Mouse (Mus musculus) embryonic facial prominence, embryonic 14.5 days (tissue): ENCODE data around the gene Ccdc190. TPM values are rescaled to one million over a fixed set of nuclear protein-coding genes. Genes with fewer than 3 reads are reported as not detected.

Experiments
- ATAC-seq: fragments of 200-750 bp; cut with Nextera tagmentation; 2 replicates; pipeline ENCODE4 v1.8.0; 2017; ENCODE audit warnings: low read depth, moderate number of reproducible peaks, moderate TSS enrichment
- DNase-seq: peaks from one replicate; pipeline ENCODE4 v3.0.0-alpha.2; 2015; ENCODE audit warnings: low spot score
- H3K27ac ChIP-seq: fragments of 300-500 bp; sonication (generic); replicated peaks from 2 replicates; pipeline ENCODE4 v1.5.1; 2014; ENCODE audit warnings: low read depth, mild to moderate bottlenecking, low read length, moderate library complexity
- H3K27me3 ChIP-seq: fragments of 300-500 bp; sonication (generic); replicated peaks from 2 replicates; pipeline ENCODE4 v1.6.1; 2014; ENCODE audit warnings: low read length; ENCODE audit not compliant: control insufficient read depth, insufficient read depth
- H3K36me3 ChIP-seq: fragments of 300-500 bp; sonication (generic); 2 replicates; pipeline ENCODE4 v1.6.1; 2014; ENCODE audit warnings: low read length, mixed read lengths; ENCODE audit not compliant: control insufficient read depth, insufficient read depth
- H3K4me1 ChIP-seq: fragments of 300-500 bp; sonication (generic); 2 replicates; pipeline ENCODE4 v1.6.1; 2014; ENCODE audit warnings: antibody characterized with exemption, low read length; ENCODE audit not compliant: control insufficient read depth, insufficient read depth
- H3K4me2 ChIP-seq: fragments of 300-500 bp; sonication (generic); 2 replicates; pipeline ENCODE4 v1.6.1; 2014; ENCODE audit warnings: low read depth, mild to moderate bottlenecking, low read length, moderate library complexity, mixed read lengths
- H3K4me3 ChIP-seq: fragments of 300-500 bp; sonication (generic); 2 replicates; pipeline ENCODE4 v1.5.1; 2014; ENCODE audit warnings: low read depth, mild to moderate bottlenecking, low read length
- H3K9ac ChIP-seq: fragments of 300-500 bp; sonication (generic); 2 replicates; pipeline ENCODE4 v1.6.1; 2014; ENCODE audit warnings: low read depth, mild to moderate bottlenecking, low read length, moderate library complexity, mixed read lengths
- H3K9me3 ChIP-seq: fragments of 300-500 bp; sonication (generic); 2 replicates; pipeline ENCODE4 v1.6.1; 2016; ENCODE audit warnings: low read length; ENCODE audit not compliant: control insufficient read depth
- WGBS: fragments of 180-500 bp; shearing (Covaris S2); extraction: QIAGEN DNeasy Blood & Tissue Kit; methylation state at CpG from one replicate; pipeline ENCODE4 v1.1.7; 2014; 5-methylcytosine and 5-hydroxymethylcytosine counted together
- polyA plus RNA-seq: library from polyadenylated mRNA; unstranded; fragments of >200 nt; fragmentation: Nextera tagmentation; extraction: Ambion mirVana; gene quantifications from 2 replicates; pipeline ENCODE4 v1.2.1, GENCODE M21; 2014

The Ccdc190 gene
- polyA plus RNA-seq, 1 experiment from 2014 or later, result 0.42 TPM

- Histone ChIP-seq H3K4me1 (peaks cover 10% of the 10 kb centered on the region; the same call in 1 of the 2 replicates), H3K4me3 (peak overlapping the region; percentile 58), H3K9me3 (no peaks in the 10 kb centered on the region), H3K27me3 (no peaks in the 10 kb centered on the region), H3K4me2 (peak overlapping the region; percentile 70), H3K9ac (peak overlapping the region; percentile 64), H3K36me3 (peaks cover 26% of the 10 kb centered on the region), H3K27ac (peak overlapping the region; percentile 85)
- peak; percentile 57 for ATAC-seq
- DNase-seq, result no peak
- 1% methylated on average over 9 of the region's 9 CpGs for WGBS
Measured at GRCm38 (mm10) chr1:169969516-169969886, 41.1 kb downstream of the Ccdc190 start.

DNA sequence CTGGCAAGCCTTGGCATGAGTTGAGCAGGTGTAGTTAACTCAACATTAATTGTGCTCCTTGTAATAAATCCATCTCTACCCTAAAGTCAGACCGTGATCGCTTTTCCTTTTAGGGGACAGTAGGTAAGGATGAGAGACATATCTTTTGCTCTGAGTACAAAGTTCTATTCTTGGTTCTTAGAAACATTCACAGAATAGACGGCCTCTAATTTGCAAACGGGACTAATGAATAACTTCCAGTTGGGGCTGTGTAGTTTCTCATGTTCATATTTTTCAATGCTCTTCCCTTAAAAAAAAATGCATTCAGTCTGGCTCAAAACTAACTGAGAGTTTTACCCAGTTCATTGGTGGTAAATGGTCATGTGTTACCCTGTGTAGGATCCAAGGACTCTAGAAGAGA, 42.5 kb downstream of the Ccdc190 start:
- WGBS, result 90% methylated on average over 4 of the region's 4 CpGs
- no peak for ATAC-seq
- no peak for DNase-seq

DNA sequence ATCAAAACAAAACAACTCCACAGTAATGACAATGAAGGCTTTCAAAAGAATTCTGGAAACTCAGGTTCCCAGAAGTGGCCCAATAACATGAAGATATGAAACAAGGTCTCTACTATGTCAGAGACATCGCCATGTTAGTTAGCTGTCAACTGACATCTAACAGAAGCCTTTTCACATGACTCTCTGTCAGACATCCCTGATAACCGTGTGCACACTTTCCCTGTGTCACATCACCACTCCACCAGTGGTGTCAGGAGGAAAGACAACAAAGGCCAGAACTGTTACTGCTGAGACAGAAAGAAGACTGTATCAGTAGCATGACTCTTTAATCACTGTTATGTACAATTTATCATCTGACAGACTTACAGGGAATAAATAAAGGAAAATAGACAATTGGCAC, 43.5 kb downstream of the Ccdc190 start:
- H3K27ac ChIP-seq, result no peak overlapping the region
- no peak for DNase-seq
- H3K27me3 ChIP-seq, result no peaks in the 10 kb centered on the region
- WGBS, result 77% methylated on average over 2 of the region's 2 CpGs
- H3K4me2 ChIP-seq, result no peak overlapping the region
- H3K36me3 ChIP-seq, result peaks cover 30% of the 10 kb centered on the region
- peaks cover 10% of the 10 kb centered on the region; the same call in 1 of the 2 replicates for H3K4me1 ChIP-seq
- no peaks in the 10 kb centered on the region for H3K9me3 ChIP-seq
- H3K9ac ChIP-seq, result no peak overlapping the region
- no peak overlapping the region for H3K4me3 ChIP-seq
- ATAC-seq, result no peak

More for the DNA sequence above, 42.5 kb downstream of the Ccdc190 start:
- peaks cover 28% of the 10 kb centered on the region; the same call in 1 of the 2 replicates for H3K36me3 ChIP-seq
- H3K4me3 ChIP-seq, result no peak overlapping the region
- H3K9ac ChIP-seq, result no peak overlapping the region
- H3K4me1 ChIP-seq, result peaks cover 10% of the 10 kb centered on the region; the same call in 1 of the 2 replicates
- no peak overlapping the region for H3K4me2 ChIP-seq
- no peaks in the 10 kb centered on the region for H3K27me3 ChIP-seq
- H3K27ac ChIP-seq, result no peak overlapping the region
- no peaks in the 10 kb centered on the region for H3K9me3 ChIP-seq

- H3K4me2 ChIP-seq, result no peak overlapping the region
- no peak overlapping the region for H3K27ac ChIP-seq
- no peak overlapping the region for H3K9ac ChIP-seq
- peaks cover 54% of the 10 kb centered on the region for H3K36me3 ChIP-seq
- ATAC-seq (no peak), DNase-seq (no peak)
- no peak overlapping the region for H3K4me3 ChIP-seq
- no peaks in the 10 kb centered on the region for H3K9me3 ChIP-seq
- WGBS, result 91% methylated on average over 4 of the region's 4 CpGs
- no peaks in the 10 kb centered on the region for H3K4me1 ChIP-seq
- no peaks in the 10 kb centered on the region for H3K27me3 ChIP-seq
Measured at GRCm38 (mm10) chr1:169977621-169978020, 49.2 kb downstream of the Ccdc190 start.

Other genes with a start within 250 kb of the Ccdc190 start
- gene Rgs4, start 181.0 kb upstream of the Ccdc190 start, polyA plus RNA-seq, result 18.1 and 18.5 TPM in 2 replicates
- gene Hsd17b7, start 40.6 kb downstream of the Ccdc190 start, polyA plus RNA-seq, result 13.9 and 18.0 TPM in 2 replicates
- 85.2 and 94.0 TPM in 2 replicates for gene Ddr2, start 182.1 kb downstream of the Ccdc190 start, polyA plus RNA-seq
- gene Uap1, start 246.3 kb downstream of the Ccdc190 start, polyA plus RNA-seq, result 72.9 and 75.4 TPM in 2 replicates